Mouse (Mus musculus): ENCODE measurements at regions not wholly inside any gene's neighbourhood (a gene's known extent, or its start where the extent isn't known, plus 50 kb on each side); places are given as distances from the start of the nearest gene placed in this dataset.
A peak's percentile ranks its signal among the peaks of the same experiment; 100 is the strongest.

- no peak overlapping the region for H3K4me3 ChIP-seq (replicated peaks)
- WGBS: 15% methylated on average over 11 of the region's 11 CpGs
- H3K9ac ChIP-seq (replicated peaks): 0 out of 2 replicates have a peak overlapping the region, but pooled peaks have one; percentile 18
- H3K9me3 ChIP-seq: no peaks in the 10 kb centered on the region
- ATAC-seq (ENCODE audit: insufficient number of reproducible peaks, insufficient read depth, low FRiP score, low TSS enrichment, low read depth): peak; percentile 76
- H3K27me3 ChIP-seq: no peaks in the 10 kb centered on the region
- H3K36me3 ChIP-seq: no peaks in the 10 kb centered on the region
- peak overlapping the region; percentile 97 for H3K27ac ChIP-seq
- peak overlapping the region; percentile 17; the same call in 1 of the 2 replicates for H3K4me2 ChIP-seq
- H3K4me1 ChIP-seq (replicated peaks): peaks cover 61% of the 10 kb centered on the region
Observed at GRCm38 (mm10) chr17:83938671-83939244, 91.0 kb upstream of the Haao start.

GRCm38 (mm10) chr17:83937576-83937975 lies 89.8 kb upstream of the Haao start:
- 13% methylated on average over 10 of the region's 10 CpGs for WGBS

GRCm38 (mm10) chr17:83936677-83937076 lies 88.9 kb upstream of the Haao start:
- ATAC-seq (ENCODE audit: insufficient number of reproducible peaks, insufficient read depth, low FRiP score, low TSS enrichment, low read depth): no peak
- H3K4me3 ChIP-seq (replicated peaks): no peak overlapping the region
- WGBS: 45% methylated on average over 9 of the region's 9 CpGs
- H3K27me3 ChIP-seq: no peaks in the 10 kb centered on the region
- H3K4me2 ChIP-seq: no peak overlapping the region
- H3K27ac ChIP-seq: no peak overlapping the region; the same call in 1 of the 2 replicates
- no peak overlapping the region for H3K9ac ChIP-seq (replicated peaks)
- H3K9me3 ChIP-seq: no peaks in the 10 kb centered on the region
- H3K36me3 ChIP-seq: no peaks in the 10 kb centered on the region
- H3K4me1 ChIP-seq (replicated peaks): peaks cover 59% of the 10 kb centered on the region

More at GRCm38 (mm10) chr17:83937576-83937975, 89.8 kb upstream of the Haao start:
- Histone ChIP-seq H3K4me3 (replicated peaks) (no peak overlapping the region), H3K9me3 (no peaks in the 10 kb centered on the region), H3K27ac (peak overlapping the region; percentile 97), H3K4me2 (no peak overlapping the region), H3K9ac (replicated peaks) (no peak overlapping the region; the same call in 1 of the 2 replicates), H3K27me3 (no peaks in the 10 kb centered on the region), H3K36me3 (no peaks in the 10 kb centered on the region), H3K4me1 (replicated peaks) (peaks cover 62% of the 10 kb centered on the region)
- no peak for ATAC-seq (ENCODE audit: insufficient number of reproducible peaks, insufficient read depth, low FRiP score, low TSS enrichment, low read depth)

GRCm38 (mm10) chr17:83935969-83936368 lies 88.2 kb upstream of the Haao start:
- Histone ChIP-seq H3K27ac (peak overlapping the region; percentile 67; the same call in 1 of the 2 replicates), H3K9ac (replicated peaks) (no peak overlapping the region), H3K4me2 (no peak overlapping the region), H3K36me3 (no peaks in the 10 kb centered on the region), H3K27me3 (no peaks in the 10 kb centered on the region), H3K4me3 (replicated peaks) (no peak overlapping the region), H3K9me3 (no peaks in the 10 kb centered on the region), H3K4me1 (replicated peaks) (peaks cover 59% of the 10 kb centered on the region)
- no peak for ATAC-seq (ENCODE audit: insufficient number of reproducible peaks, insufficient read depth, low FRiP score, low TSS enrichment, low read depth)
- WGBS: 45% methylated on average over 1 of the region's 1 CpGs

- H3K4me2 ChIP-seq: no peak overlapping the region
- 65% methylated on average over 5 of the region's 5 CpGs for WGBS
- H3K27me3 ChIP-seq: no peaks in the 10 kb centered on the region
- H3K9me3 ChIP-seq: no peaks in the 10 kb centered on the region
- peak overlapping the region; percentile 67 for H3K27ac ChIP-seq
- H3K4me3 ChIP-seq (replicated peaks): no peak overlapping the region
- ATAC-seq (ENCODE audit: insufficient number of reproducible peaks, insufficient read depth, low FRiP score, low TSS enrichment, low read depth): no peak
- H3K36me3 ChIP-seq: no peaks in the 10 kb centered on the region
- H3K4me1 ChIP-seq (replicated peaks): peaks cover 57% of the 10 kb centered on the region
- H3K9ac ChIP-seq (replicated peaks): no peak overlapping the region
Observed at GRCm38 (mm10) chr17:83935232-83935631, 87.5 kb upstream of the Haao start.

GRCm38 (mm10) chr17:83933743-83934142 lies 86.0 kb upstream of the Haao start:
- Histone ChIP-seq H3K9ac (replicated peaks) (no peak overlapping the region), H3K36me3 (no peaks in the 10 kb centered on the region), H3K4me2 (no peak overlapping the region), H3K4me1 (replicated peaks) (peaks cover 42% of the 10 kb centered on the region), H3K27me3 (no peaks in the 10 kb centered on the region), H3K27ac (peak overlapping the region; percentile 71), H3K4me3 (replicated peaks) (no peak overlapping the region), H3K9me3 (no peaks in the 10 kb centered on the region)
- WGBS: 33% methylated on average over 10 of the region's 10 CpGs
- ATAC-seq (ENCODE audit: insufficient number of reproducible peaks, insufficient read depth, low FRiP score, low TSS enrichment, low read depth): no peak

GRCm38 (mm10) chr17:83930401-83930800 lies 82.6 kb upstream of the Haao start:
- WGBS: 81% methylated on average over 5 of the region's 5 CpGs
- Histone ChIP-seq H3K27ac (no peak overlapping the region), H3K4me1 (replicated peaks) (peaks cover 34% of the 10 kb centered on the region)

GRCm38 (mm10) chr17:83927749-83928387 lies 80.1 kb upstream of the Haao start:
- 17% methylated on average over 6 of the region's 6 CpGs for WGBS
- H3K27ac ChIP-seq: peak overlapping the region; percentile 59; the same call in 1 of the 2 replicates

More at GRCm38 (mm10) chr17:83930401-83930800, 82.6 kb upstream of the Haao start:
- H3K36me3 ChIP-seq: no peaks in the 10 kb centered on the region
- no peak for ATAC-seq (ENCODE audit: insufficient number of reproducible peaks, insufficient read depth, low FRiP score, low TSS enrichment, low read depth)
- H3K4me2 ChIP-seq: no peak overlapping the region
- no peak overlapping the region for H3K9ac ChIP-seq (replicated peaks)
- no peaks in the 10 kb centered on the region for H3K9me3 ChIP-seq
- no peak overlapping the region for H3K4me3 ChIP-seq (replicated peaks)
- H3K27me3 ChIP-seq: no peaks in the 10 kb centered on the region

GRCm38 (mm10) chr17:83924259-83924922 lies 76.6 kb upstream of the Haao start:
- Histone ChIP-seq H3K27me3 (no peaks in the 10 kb centered on the region), H3K9ac (replicated peaks) (no peak overlapping the region), H3K27ac (no peak overlapping the region), H3K4me2 (no peak overlapping the region), H3K4me1 (replicated peaks) (peaks cover 49% of the 10 kb centered on the region), H3K4me3 (replicated peaks) (no peak overlapping the region), H3K36me3 (no peaks in the 10 kb centered on the region), H3K9me3 (no peaks in the 10 kb centered on the region)
- WGBS: 56% methylated on average over 16 of the region's 16 CpGs
- ATAC-seq (ENCODE audit: insufficient number of reproducible peaks, insufficient read depth, low FRiP score, low TSS enrichment, low read depth): no peak

More at GRCm38 (mm10) chr17:83927749-83928387, 80.1 kb upstream of the Haao start:
- Histone ChIP-seq H3K4me2 (no peak overlapping the region), H3K27me3 (no peaks in the 10 kb centered on the region), H3K9ac (replicated peaks) (no peak overlapping the region), H3K4me3 (replicated peaks) (no peak overlapping the region), H3K4me1 (replicated peaks) (peaks cover 24% of the 10 kb centered on the region), H3K36me3 (no peaks in the 10 kb centered on the region), H3K9me3 (no peaks in the 10 kb centered on the region)
- ATAC-seq (ENCODE audit: insufficient number of reproducible peaks, insufficient read depth, low FRiP score, low TSS enrichment, low read depth): no peak

GRCm38 (mm10) chr17:83920894-83921293 lies 73.1 kb upstream of the Haao start:
- Histone ChIP-seq H3K4me3 (replicated peaks) (no peak overlapping the region), H3K9me3 (no peaks in the 10 kb centered on the region), H3K4me2 (no peak overlapping the region), H3K9ac (replicated peaks) (no peak overlapping the region), H3K4me1 (replicated peaks) (peaks cover 66% of the 10 kb centered on the region), H3K36me3 (no peaks in the 10 kb centered on the region), H3K27ac (peak overlapping the region; percentile 78), H3K27me3 (no peaks in the 10 kb centered on the region)
- 43% methylated on average over 8 of the region's 8 CpGs for WGBS
- ATAC-seq (ENCODE audit: insufficient number of reproducible peaks, insufficient read depth, low FRiP score, low TSS enrichment, low read depth): no peak

- H3K9ac ChIP-seq (replicated peaks): no peak overlapping the region
- no peak; the same call in 1 of the 2 replicates for ATAC-seq (ENCODE audit: insufficient number of reproducible peaks, insufficient read depth, low FRiP score, low TSS enrichment, low read depth)
- no peaks in the 10 kb centered on the region for H3K9me3 ChIP-seq
- H3K27ac ChIP-seq: peak overlapping the region; percentile 78
- peaks cover 72% of the 10 kb centered on the region for H3K4me1 ChIP-seq (replicated peaks)
- no peak overlapping the region for H3K4me2 ChIP-seq
- 4% methylated on average over 4 of the region's 4 CpGs for WGBS
- no peaks in the 10 kb centered on the region for H3K27me3 ChIP-seq
- H3K36me3 ChIP-seq: no peaks in the 10 kb centered on the region
- H3K4me3 ChIP-seq (replicated peaks): no peak overlapping the region
Observed at GRCm38 (mm10) chr17:83920225-83920624, 72.5 kb upstream of the Haao start.
